Mouse (Mus musculus) G1E (cell line): ENCODE measurements around the gene Gsn.

Experiments used
- CTCF ChIP-seq: IDR thresholded peaks from 2 replicates; pipeline ENCODE4 v1.5.1; 2012; ENCODE audit warnings: low read depth, low read length, inconsistent platforms, mixed read lengths
- GATA1 ChIP-seq: IDR thresholded peaks from 2 replicates; pipeline ENCODE4 v1.6.1; 2012; ENCODE audit warnings: borderline replicate concordance, low read length, inconsistent platforms, mixed read lengths
- GATA2 ChIP-seq: IDR thresholded peaks from 2 replicates; pipeline ENCODE4 v1.6.1; 2012; ENCODE audit warnings: low read depth, low read length, inconsistent platforms, borderline replicate concordance
- TAL1 ChIP-seq: conservative IDR thresholded peaks from 2 replicates; pipeline ENCODE4 v1.6.1; 2012; ENCODE audit warnings: low read depth, low read length, inconsistent platforms, mixed read lengths

GRCm38 (mm10) chr2:35231871-35232270 is 24.3 kb upstream of the Gsn start:
- no peak for TF ChIP-seq GATA1
- TF ChIP-seq TAL1, result no peak
- TF ChIP-seq CTCF, result no peak
- no peak for TF ChIP-seq GATA2
